Mouse (Mus musculus): ENCODE measurements around the gene Lypd6b. TPM values are rescaled to one million over a fixed set of nuclear protein-coding genes. Genes with fewer than 3 reads are reported as not detected.

Lypd6b gene
- polyA plus RNA-seq, 1 experiment from 2014 or later: 4.4 TPM

- no peak overlapping the region for H3K4me2 ChIP-seq
- no peaks in the 10 kb centered on the region for H3K9me3 ChIP-seq
- no peaks in the 10 kb centered on the region for H3K27me3 ChIP-seq
- no peak overlapping the region for H3K27ac ChIP-seq
- no peak overlapping the region for H3K9ac ChIP-seq
- no peaks in the 10 kb centered on the region for H3K4me1 ChIP-seq (replicated peaks)
- ATAC-seq (ENCODE audit: low FRiP score): no peak
- H3K36me3 ChIP-seq: peaks cover 17% of the 10 kb centered on the region
- WGBS: 92% methylated on average over 4 of the region's 4 CpGs
- H3K4me3 ChIP-seq: no peak overlapping the region
These were observed 12.3 kb upstream of the Lypd6b start for GRCm38 (mm10) chr2:49775187-49775586.

DNA sequence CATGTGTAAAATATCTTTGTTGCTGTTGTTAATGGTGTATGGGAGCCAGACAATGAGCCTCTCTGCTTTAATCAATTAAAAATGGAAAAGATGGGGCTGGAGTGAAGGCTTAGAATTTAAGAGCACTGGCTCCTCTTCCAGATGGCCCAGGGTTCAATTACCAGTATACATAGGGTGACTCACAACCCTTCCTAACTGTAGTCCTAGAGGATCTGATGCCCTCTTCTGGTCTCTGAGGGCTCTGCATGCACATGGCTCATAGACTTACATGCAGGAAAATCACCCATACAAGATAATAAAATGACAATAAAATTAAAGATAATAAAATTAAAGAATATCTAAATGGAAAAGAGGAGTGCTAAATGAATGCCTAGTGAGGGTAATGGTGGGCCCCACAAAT, 11.8 kb upstream of the Lypd6b start:
- Histone ChIP-seq H3K27ac (no peak overlapping the region), H3K4me3 (no peak overlapping the region), H3K36me3 (peaks cover 17% of the 10 kb centered on the region), H3K4me2 (no peak overlapping the region), H3K9ac (no peak overlapping the region), H3K27me3 (no peaks in the 10 kb centered on the region), H3K4me1 (replicated peaks) (no peaks in the 10 kb centered on the region), H3K9me3 (no peaks in the 10 kb centered on the region)
- no peak; the same call in 1 of the 2 replicates for ATAC-seq (ENCODE audit: low FRiP score)

GRCm38 (mm10) chr2:49776407-49776806, 11.1 kb upstream of the Lypd6b start:
- ATAC-seq (ENCODE audit: low FRiP score): no peak
- Histone ChIP-seq H3K4me1 (replicated peaks) (no peaks in the 10 kb centered on the region), H3K4me3 (no peak overlapping the region), H3K27me3 (no peaks in the 10 kb centered on the region), H3K9me3 (no peaks in the 10 kb centered on the region), H3K27ac (no peak overlapping the region), H3K4me2 (no peak overlapping the region), H3K36me3 (peaks cover 11% of the 10 kb centered on the region), H3K9ac (no peak overlapping the region)
- 80% methylated on average over 4 of the region's 4 CpGs for WGBS

DNA sequence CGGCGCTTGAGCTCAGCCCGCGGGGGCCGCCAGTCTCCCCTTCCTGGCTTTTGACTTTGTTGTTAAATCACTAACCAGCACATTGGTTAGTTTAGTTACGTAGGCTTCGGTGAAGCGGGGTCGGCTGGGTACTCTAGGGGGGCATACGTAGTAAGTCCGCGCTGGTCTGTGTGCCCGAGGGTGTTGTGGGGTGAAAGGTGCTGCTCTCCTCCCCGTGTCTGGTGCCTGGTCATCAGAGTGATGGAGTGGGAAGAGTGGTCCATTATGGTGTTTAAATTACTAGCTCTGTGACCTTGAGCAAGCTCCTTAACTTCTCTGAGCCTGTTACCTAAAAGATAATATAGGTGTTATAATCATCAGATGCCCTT, 547 bp downstream of the Lypd6b start:
- Histone ChIP-seq H3K9me3 (no peaks in the 10 kb centered on the region), H3K27ac (no peak overlapping the region), H3K4me3 (peak overlapping the region; percentile 66), H3K36me3 (no peaks in the 10 kb centered on the region), H3K27me3 (peaks cover 47% of the 10 kb centered on the region), H3K4me1 (replicated peaks) (peaks cover 9% of the 10 kb centered on the region), H3K4me2 (peak overlapping the region; percentile 100), H3K9ac (peak overlapping the region; percentile 82)
- WGBS: 1% methylated on average over 14 of the region's 14 CpGs
- no peak; the same call in 1 of the 2 replicates for ATAC-seq (ENCODE audit: low FRiP score)

DNA sequence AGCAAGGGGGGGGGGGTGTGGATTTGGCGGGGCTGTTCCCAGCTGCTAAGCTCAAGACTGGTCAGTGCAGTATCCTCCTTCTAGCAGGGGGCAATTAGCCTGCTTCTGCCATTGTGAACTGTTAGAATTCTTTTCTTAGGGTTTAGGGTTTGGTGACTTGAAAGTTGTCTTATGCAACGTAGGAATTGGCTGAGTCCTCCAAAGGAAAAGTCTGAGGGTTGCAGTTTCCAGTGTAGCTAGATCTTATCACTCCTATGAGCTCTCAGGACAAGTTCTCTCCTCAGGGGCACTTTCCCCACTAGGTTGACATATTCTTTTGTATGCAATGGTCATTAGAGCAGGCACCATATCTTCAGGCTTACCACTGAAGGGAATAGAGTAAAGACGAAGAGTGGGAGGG, 1.2 kb downstream of the Lypd6b start:
- Histone ChIP-seq H3K9ac (no peak overlapping the region), H3K4me2 (peak overlapping the region; percentile 100; the same call in 1 of the 2 replicates), H3K27me3 (peaks cover 47% of the 10 kb centered on the region), H3K9me3 (no peaks in the 10 kb centered on the region), H3K27ac (no peak overlapping the region), H3K36me3 (no peaks in the 10 kb centered on the region), H3K4me3 (0 out of 2 replicates have a peak overlapping the region, but pooled peaks have one; percentile 66), H3K4me1 (replicated peaks) (peaks cover 9% of the 10 kb centered on the region)
- 20% methylated on average over 3 of the region's 3 CpGs for WGBS
- ATAC-seq (ENCODE audit: low FRiP score): no peak

GRCm38 (mm10) chr2:49789078-49789477, 1.6 kb downstream of the Lypd6b start:
- no peaks in the 10 kb centered on the region for H3K9me3 ChIP-seq
- no peak for ATAC-seq (ENCODE audit: low FRiP score)
- H3K36me3 ChIP-seq: no peaks in the 10 kb centered on the region
- no peak overlapping the region for H3K4me3 ChIP-seq
- WGBS: 82% methylated on average over 6 of the region's 6 CpGs
- no peak overlapping the region for H3K27ac ChIP-seq
- H3K27me3 ChIP-seq: peaks cover 47% of the 10 kb centered on the region
- H3K9ac ChIP-seq: no peak overlapping the region
- no peak overlapping the region for H3K4me2 ChIP-seq
- peaks cover 9% of the 10 kb centered on the region for H3K4me1 ChIP-seq (replicated peaks)

DNA sequence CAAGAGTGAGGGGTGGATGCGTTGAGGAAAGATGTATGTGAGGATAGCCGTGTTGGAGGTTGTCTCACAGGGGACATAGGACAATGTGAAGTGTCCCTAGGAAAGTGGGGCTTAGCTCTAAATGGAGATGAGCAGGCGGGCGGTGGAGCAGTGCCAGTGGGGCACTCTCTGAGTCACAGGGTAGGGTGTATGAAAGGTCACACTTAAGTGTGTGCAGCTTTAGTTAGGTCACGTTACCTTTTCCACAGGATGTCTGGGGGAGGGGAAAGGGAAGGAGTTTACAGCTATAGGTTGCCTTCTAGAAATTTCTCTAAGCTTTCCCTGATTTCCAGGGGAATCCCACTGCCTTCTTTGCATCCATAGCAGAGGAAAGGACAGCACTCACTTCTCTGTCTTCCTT, 2.0 kb downstream of the Lypd6b start:
- no peaks in the 10 kb centered on the region for H3K9me3 ChIP-seq
- H3K36me3 ChIP-seq: no peaks in the 10 kb centered on the region
- no peak overlapping the region for H3K4me3 ChIP-seq
- peaks cover 47% of the 10 kb centered on the region for H3K27me3 ChIP-seq
- no peak overlapping the region for H3K27ac ChIP-seq
- no peak for ATAC-seq (ENCODE audit: low FRiP score)
- WGBS: 92% methylated on average over 5 of the region's 5 CpGs
- no peak overlapping the region for H3K4me2 ChIP-seq
- H3K9ac ChIP-seq: no peak overlapping the region
- peaks cover 9% of the 10 kb centered on the region for H3K4me1 ChIP-seq (replicated peaks)

- Histone ChIP-seq H3K9ac (no peak overlapping the region), H3K9me3 (no peaks in the 10 kb centered on the region), H3K4me3 (no peak overlapping the region), H3K27ac (no peak overlapping the region), H3K36me3 (no peaks in the 10 kb centered on the region), H3K4me1 (replicated peaks) (no peaks in the 10 kb centered on the region), H3K27me3 (no peaks in the 10 kb centered on the region), H3K4me2 (no peak overlapping the region)
- WGBS: 64% methylated on average over 14 of the region's 14 CpGs
- ATAC-seq (ENCODE audit: low FRiP score): no peak
These were observed 10.1 kb downstream of the Lypd6b start for GRCm38 (mm10) chr2:49797444-49798143.

- no peak for ATAC-seq (ENCODE audit: low FRiP score)
- Histone ChIP-seq H3K36me3 (no peaks in the 10 kb centered on the region), H3K4me2 (no peak overlapping the region), H3K27ac (no peak overlapping the region), H3K9me3 (no peaks in the 10 kb centered on the region), H3K27me3 (peaks cover under 1% of the 10 kb centered on the region), H3K4me1 (replicated peaks) (no peaks in the 10 kb centered on the region), H3K4me3 (no peak overlapping the region), H3K9ac (no peak overlapping the region)
- WGBS: 76% methylated on average over 8 of the region's 8 CpGs
These were observed 17.0 kb downstream of the Lypd6b start for GRCm38 (mm10) chr2:49804448-49804847.

- Histone ChIP-seq H3K4me2 (no peak overlapping the region), H3K4me3 (no peak overlapping the region), H3K27me3 (peaks cover 4% of the 10 kb centered on the region), H3K9me3 (no peaks in the 10 kb centered on the region), H3K4me1 (replicated peaks) (no peaks in the 10 kb centered on the region), H3K27ac (no peak overlapping the region), H3K9ac (no peak overlapping the region), H3K36me3 (no peaks in the 10 kb centered on the region)
- 68% methylated on average over 11 of the region's 11 CpGs for whole genome bisulfite sequencing
- ATAC-seq (ENCODE audit: low FRiP score): no peak
These were observed 18.4 kb downstream of the Lypd6b start for GRCm38 (mm10) chr2:49805736-49806371.

DNA sequence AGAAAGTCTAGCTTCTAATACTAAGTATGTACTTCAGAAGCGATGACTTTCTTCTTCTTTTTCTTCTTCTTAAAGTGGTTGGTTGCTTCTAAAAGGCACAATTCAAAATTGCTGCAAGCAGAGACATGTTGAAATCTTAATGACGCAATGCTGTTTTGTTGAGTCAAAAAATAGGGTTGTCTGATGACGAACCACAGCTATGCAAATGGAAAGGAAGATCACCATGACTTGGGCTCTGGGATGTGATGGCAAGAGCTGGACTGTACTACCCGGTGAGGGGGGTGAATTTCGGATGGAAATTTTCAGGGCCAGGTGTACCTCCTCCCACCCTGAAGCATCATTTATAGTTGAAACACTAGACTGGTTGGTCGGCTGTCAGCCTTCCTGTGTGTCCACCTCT, 22.0 kb downstream of the Lypd6b start:
- H3K27ac ChIP-seq: no peak overlapping the region
- 90% methylated on average over 6 of the region's 6 CpGs for WGBS
- peaks cover 11% of the 10 kb centered on the region for H3K4me1 ChIP-seq (replicated peaks)
- no peak overlapping the region for H3K4me2 ChIP-seq
- no peak overlapping the region for H3K9ac ChIP-seq
- H3K27me3 ChIP-seq: peaks cover 11% of the 10 kb centered on the region
- ATAC-seq (ENCODE audit: low FRiP score): no peak
- no peaks in the 10 kb centered on the region for H3K36me3 ChIP-seq
- no peaks in the 10 kb centered on the region for H3K9me3 ChIP-seq
- H3K4me3 ChIP-seq: no peak overlapping the region

- H3K27ac ChIP-seq: no peak overlapping the region
- H3K4me1 ChIP-seq (replicated peaks): peaks cover 11% of the 10 kb centered on the region
- no peaks in the 10 kb centered on the region for H3K9me3 ChIP-seq
- 28% methylated on average over 11 of the region's 11 CpGs for WGBS
- no peak for ATAC-seq (ENCODE audit: low FRiP score)
- no peak overlapping the region for H3K4me2 ChIP-seq
- H3K36me3 ChIP-seq: no peaks in the 10 kb centered on the region
- no peak overlapping the region for H3K9ac ChIP-seq
- H3K27me3 ChIP-seq: peaks cover 11% of the 10 kb centered on the region
- no peak overlapping the region for H3K4me3 ChIP-seq
These were observed 23.9 kb downstream of the Lypd6b start for GRCm38 (mm10) chr2:49811420-49811819.

- Histone ChIP-seq H3K9ac (no peak overlapping the region), H3K9me3 (no peaks in the 10 kb centered on the region), H3K36me3 (no peaks in the 10 kb centered on the region), H3K4me2 (no peak overlapping the region), H3K27ac (no peak overlapping the region), H3K4me3 (no peak overlapping the region), H3K4me1 (replicated peaks) (peaks cover 11% of the 10 kb centered on the region), H3K27me3 (peaks cover 11% of the 10 kb centered on the region)
- no peak for ATAC-seq (ENCODE audit: low FRiP score)
- WGBS: 33% methylated on average over 4 of the region's 4 CpGs
These were observed 24.4 kb downstream of the Lypd6b start for GRCm38 (mm10) chr2:49811871-49812363.
